Mouse (Mus musculus) retina, postnatal 1 day (tissue): Measurements from ENCODE around the gene Nova2.

Source experiments
- DNase-seq: peaks from one replicate; pipeline ENCODE4 v3.0.0-alpha.2; 2012

Nova2 gene

DNA sequence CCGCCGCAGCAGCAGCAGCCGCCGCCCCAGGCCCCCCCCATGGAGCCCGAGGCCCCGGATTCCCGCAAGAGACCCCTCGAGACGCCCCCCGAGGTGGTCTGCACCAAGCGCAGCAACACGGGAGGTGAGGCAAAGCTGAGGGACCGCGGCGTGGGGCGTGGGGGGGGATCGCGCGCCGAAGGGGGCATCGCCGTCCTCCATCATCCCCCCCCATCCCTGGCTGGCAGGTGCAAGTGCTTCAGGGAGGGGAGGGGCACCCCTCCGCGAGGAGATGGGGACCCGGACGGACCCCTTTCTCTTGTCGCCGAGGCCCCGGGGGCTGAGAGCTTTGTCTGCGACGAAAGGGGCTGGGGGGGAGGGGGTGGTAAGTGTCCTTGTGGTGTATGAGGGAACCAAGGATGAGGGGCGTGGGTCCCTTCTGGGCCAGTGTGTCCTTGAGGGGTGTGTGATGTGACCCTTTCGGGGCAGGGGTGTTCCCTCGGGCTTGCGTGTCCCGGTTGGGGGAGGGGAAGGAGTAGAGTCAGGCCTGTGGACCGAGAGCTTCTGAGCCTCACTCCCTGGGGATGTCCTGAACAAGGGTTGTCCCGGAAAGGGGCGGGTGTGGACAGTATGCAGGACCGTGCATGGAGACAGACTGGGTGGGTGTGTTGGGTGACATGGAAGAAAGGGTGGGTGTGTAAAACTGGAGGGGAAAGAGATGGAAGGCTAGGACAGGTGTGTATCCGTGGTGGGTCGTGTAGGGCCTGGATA, 528 bp downstream of the Nova2 start:
- DNase-seq = peak; percentile 62

DNA sequence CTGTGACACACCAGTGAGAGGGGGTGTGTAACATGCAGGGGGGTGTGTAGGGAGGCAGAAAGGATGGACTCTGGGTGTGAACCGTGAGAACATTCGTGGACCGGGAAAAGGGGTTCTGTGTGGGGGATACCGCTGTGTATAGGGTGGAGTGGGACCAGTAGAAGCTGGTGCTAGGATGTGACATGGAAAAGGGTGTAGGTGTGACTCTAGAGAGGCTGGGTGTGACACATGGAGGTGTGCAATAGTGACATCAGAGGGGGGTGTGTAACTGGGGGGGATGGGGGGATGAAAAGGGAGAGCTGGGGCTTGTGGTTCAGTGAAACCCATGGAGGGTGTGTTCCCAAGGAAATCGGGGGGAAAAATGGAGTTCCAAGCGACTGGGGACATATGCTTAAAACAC, 1.2 kb downstream of the Nova2 start:
- no peak for DNase-seq

DNA sequence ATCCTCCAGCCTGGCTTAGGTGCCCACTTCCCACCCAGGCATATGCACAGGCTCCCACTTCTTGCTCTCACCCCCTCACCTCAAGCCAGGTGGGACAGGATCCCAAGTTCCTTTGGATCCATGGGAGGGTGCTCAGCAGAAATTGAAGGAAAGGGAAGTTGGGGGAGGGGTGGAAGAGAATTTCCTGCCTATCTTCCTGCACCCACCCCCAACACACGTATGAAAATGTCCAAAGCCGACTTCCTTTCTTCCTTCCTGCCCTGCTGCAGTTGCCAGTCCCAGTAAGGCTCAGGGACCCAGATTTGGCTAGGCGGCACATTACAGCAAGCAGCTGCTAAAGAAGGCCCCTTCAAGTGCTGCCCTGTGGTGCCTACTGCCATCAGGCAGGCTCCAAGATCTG, 2.1 kb downstream of the Nova2 start:
- DNase-seq = no peak

DNA sequence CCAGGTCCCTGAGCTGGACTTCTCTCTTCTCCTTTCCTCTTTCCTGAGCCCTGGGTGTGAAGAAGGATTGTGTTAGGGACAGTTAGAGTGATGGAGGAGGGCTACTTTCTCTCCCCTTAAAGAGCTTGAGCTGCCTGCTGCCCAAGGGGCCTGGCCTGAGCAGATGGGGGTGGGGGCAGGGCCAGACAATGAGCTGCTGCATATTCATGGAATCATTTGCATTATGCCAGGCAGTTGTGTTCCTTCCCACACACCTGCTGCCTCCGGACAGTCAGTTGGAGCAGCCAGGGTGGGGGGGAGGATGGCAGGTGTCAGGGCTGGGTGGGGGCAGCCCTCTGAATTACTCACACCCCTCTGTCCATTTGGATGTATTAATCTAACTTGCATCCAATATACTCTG, 16.7 kb downstream of the Nova2 start:
- DNase-seq = peak; percentile 73

GRCm38 (mm10) chr7:18942815-18943214, 17.1 kb downstream of the Nova2 start:
- DNase-seq = no peak

GRCm38 (mm10) chr7:18948151-18948550, 22.5 kb downstream of the Nova2 start:
- DNase-seq = no peak

DNA sequence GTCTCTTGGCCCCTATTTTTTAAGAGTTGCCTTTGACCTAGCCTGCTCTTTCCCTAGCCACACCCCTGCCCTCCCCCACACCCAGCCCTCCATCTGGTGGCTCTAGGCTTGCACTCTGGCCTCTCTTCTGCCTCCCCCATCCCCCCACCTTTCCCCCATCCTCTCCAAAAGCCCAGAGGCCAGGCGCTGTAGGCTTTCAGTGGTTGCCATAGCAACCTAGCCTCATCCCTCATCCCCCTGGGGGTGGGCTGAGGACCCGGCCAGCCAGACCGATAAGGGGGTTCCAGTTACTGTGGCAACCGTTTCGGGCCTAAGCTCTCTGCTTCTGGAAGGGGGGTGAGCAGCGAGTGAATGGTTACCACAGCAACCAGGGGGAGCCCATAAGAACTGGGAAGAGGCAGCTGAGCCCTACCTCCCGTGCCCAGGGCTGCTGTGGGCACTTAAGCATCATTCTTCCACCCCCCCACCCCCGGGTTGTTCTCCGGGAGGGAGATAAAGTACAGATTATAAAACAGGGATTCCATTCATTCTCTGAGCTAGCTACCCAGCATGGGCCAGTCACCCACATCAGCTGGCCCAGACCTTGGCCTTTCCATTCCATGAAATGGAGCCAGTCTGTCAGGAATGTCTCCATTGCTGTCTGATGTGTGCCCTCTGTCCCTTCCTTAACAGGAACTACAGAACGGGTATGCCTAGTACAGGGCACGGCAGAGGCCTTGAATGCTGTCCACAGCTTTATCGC, 24.3 kb downstream of the Nova2 start:
- peak; percentile 89 for DNase-seq

DNA sequence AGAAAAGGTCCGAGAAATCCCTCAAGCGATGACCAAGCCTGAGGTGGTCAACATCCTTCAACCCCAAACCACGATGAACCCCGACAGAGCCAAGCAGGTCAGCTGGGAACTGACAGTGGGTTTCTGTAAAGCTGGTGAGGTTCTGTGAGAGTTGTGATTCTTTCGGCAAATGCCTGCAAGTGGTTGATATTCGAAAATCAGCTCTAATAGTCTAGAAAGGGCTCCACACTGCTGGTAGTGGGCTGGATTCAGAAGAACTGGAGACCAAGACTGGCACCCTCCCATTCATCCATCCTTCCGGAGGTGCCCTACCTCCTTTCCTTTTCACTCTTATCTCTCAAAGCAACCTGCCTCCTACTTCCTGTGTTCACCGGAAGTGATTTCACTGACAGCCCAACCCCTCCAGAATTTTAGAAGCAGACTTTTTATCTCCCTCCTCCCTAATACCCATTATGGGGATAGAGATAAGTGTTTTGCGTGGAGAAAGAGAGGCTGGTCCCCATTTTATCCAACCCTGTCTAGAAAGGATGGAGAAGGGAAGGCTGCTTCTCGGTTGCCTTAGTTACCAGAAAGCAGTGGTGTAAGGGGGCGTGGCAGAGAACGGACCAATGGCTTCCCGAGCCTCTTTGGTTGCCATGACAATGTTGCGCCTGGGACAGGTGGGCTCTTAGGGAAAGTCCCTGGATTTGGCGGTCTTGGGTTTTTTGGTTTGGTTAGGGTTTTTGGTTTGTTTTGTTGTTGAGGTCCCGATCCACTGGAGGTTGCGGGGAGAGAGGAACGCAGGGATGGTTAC, 25.0 kb downstream of the Nova2 start:
- DNase-seq = peak; percentile 57

GRCm38 (mm10) chr7:18951397-18951796, 25.7 kb downstream of the Nova2 start:
- peak; percentile 62 for DNase-seq

- peak; percentile 82 for DNase-seq
These were observed 32.1 kb downstream of the Nova2 start for GRCm38 (mm10) chr7:18957569-18958383.

- DNase-seq = no peak
These were observed 32.7 kb downstream of the Nova2 start for GRCm38 (mm10) chr7:18958384-18958766.

- DNase-seq = peak; percentile 36
These were observed 33.8 kb downstream of the Nova2 start for GRCm38 (mm10) chr7:18959446-18959845.

DNA sequence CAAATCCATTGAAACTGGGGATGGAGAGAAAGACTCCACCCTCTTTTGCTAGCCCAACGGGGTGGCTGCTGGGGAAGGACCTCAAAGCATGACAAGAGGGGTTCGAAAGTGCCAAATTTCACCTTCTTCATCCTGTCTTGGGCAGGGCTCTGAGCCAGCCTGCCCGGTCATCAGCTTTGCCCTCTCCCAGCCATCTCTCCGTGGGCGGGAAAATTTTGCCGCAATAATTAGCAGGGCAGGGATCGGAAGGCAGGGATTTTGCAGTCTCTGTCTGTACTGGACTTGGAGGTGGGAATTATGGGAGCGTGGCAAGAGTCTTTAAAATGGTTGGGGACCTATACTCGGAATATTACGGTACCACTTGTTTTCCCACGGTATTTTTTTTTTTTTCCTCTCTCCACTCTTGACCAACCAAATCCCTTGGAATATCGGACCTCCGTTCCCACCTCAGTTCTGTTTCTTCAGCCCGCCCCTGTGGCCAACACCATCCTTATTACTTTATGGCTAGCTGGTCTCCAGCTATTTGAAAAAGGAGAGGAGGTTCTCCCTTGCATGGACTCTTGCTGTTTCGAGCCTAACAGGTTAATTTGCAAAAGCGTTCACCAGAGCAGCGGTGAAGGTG, 36.6 kb downstream of the Nova2 start:
- peak; percentile 74 for DNase-seq

DNA sequence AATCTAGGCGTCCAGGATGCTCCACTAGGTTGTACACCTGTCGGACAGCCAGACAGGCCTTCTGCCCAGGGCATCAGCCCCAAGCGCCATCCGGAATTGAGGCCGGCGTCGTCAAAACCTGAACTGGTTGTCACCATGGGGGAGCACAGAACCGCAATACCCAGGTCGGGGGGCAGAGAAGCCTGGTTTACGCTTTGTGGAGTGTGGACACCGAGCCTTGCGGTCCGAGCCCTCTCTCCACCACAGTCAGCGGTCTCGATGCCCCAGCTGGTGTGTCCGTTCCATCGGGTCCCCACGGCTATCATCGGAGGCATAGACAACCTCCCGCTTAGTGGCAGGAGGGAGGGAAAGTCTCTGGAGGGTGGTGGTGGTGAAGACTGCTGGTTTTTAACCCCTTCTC, 37.1 kb downstream of the Nova2 start:
- peak; percentile 26 for DNase-seq

- DNase-seq = no peak
These were observed 37.7 kb downstream of the Nova2 start for GRCm38 (mm10) chr7:18963294-18963843.

DNA sequence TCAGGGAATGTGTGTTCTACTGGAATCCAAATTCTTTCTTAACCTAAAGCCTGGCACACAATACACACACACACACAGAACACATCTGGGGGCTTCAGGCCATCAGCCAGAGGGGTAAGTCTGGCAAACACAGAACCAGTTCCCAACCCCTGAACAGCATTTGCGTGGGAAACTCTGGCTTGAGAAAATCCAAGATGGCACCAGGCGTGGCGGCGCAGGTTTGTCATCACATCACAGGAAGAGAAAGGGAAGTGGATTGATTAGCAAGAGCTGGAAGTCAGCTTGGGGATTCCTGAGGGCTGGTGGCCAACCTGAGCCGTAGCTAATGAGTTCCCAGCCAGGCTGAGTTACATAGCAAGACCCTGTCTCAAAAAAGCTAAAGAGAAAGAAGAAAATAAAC, 39.6 kb downstream of the Nova2 start:
- DNase-seq = no peak

- DNase-seq = no peak
These were observed 41.9 kb downstream of the Nova2 start for GRCm38 (mm10) chr7:18967603-18968002.

DNA sequence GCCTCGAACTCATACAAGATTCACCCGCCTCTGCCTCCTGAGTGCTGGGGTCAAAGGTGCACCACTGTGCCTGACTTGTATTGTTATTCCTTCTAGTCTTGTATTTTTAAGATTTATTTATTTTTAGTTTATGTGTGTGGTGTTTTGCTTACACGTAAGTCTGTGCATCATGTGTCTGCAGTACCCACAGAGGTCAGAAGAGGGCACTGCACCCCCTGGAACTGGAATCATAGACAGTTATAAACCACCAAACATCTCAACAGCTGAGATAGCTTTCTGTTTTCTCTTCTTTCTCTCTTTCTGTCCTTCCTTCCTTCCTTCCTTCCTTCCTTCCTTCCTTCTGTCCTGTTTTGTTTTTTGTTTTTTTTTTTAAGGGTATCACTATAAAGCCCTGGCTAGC, 45.3 kb downstream of the Nova2 start:
- no peak for DNase-seq

- no peak for DNase-seq
These were observed 52.7 kb downstream of the Nova2 start for GRCm38 (mm10) chr7:18978381-18978780.

GRCm38 (mm10) chr7:18986503-18986902, 60.8 kb downstream of the Nova2 start:
- DNase-seq = no peak

DNA sequence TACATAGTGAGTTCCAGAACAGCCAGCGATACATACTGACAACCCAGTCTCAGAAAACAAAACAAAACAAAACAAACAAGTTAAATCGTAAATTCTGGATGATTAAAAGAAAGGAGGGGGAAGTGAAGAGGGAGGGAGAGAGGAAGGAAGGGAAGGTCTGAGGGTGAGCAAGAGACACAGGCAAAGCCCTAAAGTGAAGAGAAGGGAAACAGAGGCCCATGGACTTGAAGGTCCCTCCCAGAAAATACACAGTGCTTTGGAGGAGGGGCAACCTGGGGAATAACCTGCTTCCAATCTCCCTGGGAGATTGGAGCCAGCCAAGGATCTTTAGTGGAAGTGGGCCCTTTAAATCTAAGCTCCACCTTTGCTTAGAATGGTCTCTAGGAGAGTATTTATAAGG, 61.4 kb downstream of the Nova2 start, which contains the start of gene Nanos2:
Nanos2 (plus strand) TSS at position 301 of the 400 bp plus-strand sequence.
- no peak for DNase-seq

DNA sequence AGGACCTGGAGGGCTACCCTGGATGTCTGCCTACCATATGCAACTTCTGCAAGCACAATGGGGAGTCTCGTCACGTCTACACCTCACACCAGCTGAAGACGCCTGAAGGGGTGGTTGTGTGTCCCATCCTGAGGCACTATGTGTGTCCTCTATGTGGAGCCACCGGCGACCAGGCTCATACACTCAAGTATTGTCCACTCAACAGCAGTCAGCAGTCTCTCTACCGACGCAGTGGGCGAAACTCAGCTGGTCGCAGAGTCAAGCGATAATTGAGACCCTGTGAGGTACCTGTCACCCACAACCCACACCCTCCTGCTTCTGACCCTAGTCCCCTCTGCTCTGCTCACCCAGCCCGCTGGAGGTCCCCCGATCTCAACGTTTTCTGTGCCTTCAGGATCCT, 62.1 kb downstream of the Nova2 start:
- no peak for DNase-seq
